Mouse (Mus musculus): ENCODE measurements around the gene Ppp2r3a.

Gene Ppp2r3a

GRCm38 (mm10) chr9:101159431-101159830 lies 92.2 kb downstream of the Ppp2r3a start:
- CTCF ChIA-PET: interaction anchor here (0.6 to 0.7 kb wide), 2 partner anchors 331 to 847 kb away, joined by 4 read pairs; no protein-coding TSS in a partner anchor

GRCm38 (mm10) chr9:101152872-101153271 lies 98.7 kb downstream of the Ppp2r3a start:
- CTCF ChIA-PET: no interaction called here

GRCm38 (mm10) chr9:101143635-101144034 lies 108.0 kb downstream of the Ppp2r3a start:
- CTCF ChIA-PET: no interaction called here

- CTCF ChIA-PET: no interaction called here
Observed at GRCm38 (mm10) chr9:101114182-101114884, 137.3 kb downstream of the Ppp2r3a start.

GRCm38 (mm10) chr9:101113317-101113716 lies 138.3 kb downstream of the Ppp2r3a start:
- CTCF ChIA-PET: interaction anchor here (0.6 kb wide), 2 partner anchors 10 to 113 kb away, joined by 3 to 4 read pairs; no protein-coding TSS in a partner anchor

GRCm38 (mm10) chr9:101110013-101110412 lies 141.6 kb downstream of the Ppp2r3a start:
- CTCF ChIA-PET: no interaction called here

- CTCF ChIA-PET: no interaction called here
Observed at GRCm38 (mm10) chr9:101107386-101107785, 144.2 kb downstream of the Ppp2r3a start.

GRCm38 (mm10) chr9:101105735-101106134 lies 145.9 kb downstream of the Ppp2r3a start:
- CTCF ChIA-PET: no interaction called here

GRCm38 (mm10) chr9:101104931-101105330 lies 146.7 kb downstream of the Ppp2r3a start:
- CTCF ChIA-PET: no interaction called here

- CTCF ChIA-PET: no interaction called here
Observed at GRCm38 (mm10) chr9:101102288-101102687, 149.3 kb downstream of the Ppp2r3a start.

- CTCF ChIA-PET: no interaction called here
Observed at GRCm38 (mm10) chr9:101101547-101101946, 150.0 kb downstream of the Ppp2r3a start.

GRCm38 (mm10) chr9:101100163-101100562 lies 151.4 kb downstream of the Ppp2r3a start:
- CTCF ChIA-PET: interaction anchor here (0.6 kb wide), 1 partner anchor 11 kb away, joined by 3 read pairs; no protein-coding TSS in a partner anchor

GRCm38 (mm10) chr9:101099445-101099844 lies 152.2 kb downstream of the Ppp2r3a start:
- CTCF ChIA-PET: no interaction called here

GRCm38 (mm10) chr9:101097542-101097941 lies 154.1 kb downstream of the Ppp2r3a start:
- CTCF ChIA-PET: no interaction called here

- CTCF ChIA-PET: no interaction called here
Observed at GRCm38 (mm10) chr9:101096461-101096860, 155.1 kb downstream of the Ppp2r3a start.

- CTCF ChIA-PET: no interaction called here
Observed at GRCm38 (mm10) chr9:101095425-101095824, 156.2 kb downstream of the Ppp2r3a start.

GRCm38 (mm10) chr9:101083728-101084127 lies 167.9 kb downstream of the Ppp2r3a start:
- CTCF ChIA-PET: no interaction called here

- CTCF ChIA-PET: no interaction called here
Observed at GRCm38 (mm10) chr9:101080046-101080685, 171.4 kb downstream of the Ppp2r3a start.

- CTCF ChIA-PET: no interaction called here
Observed at GRCm38 (mm10) chr9:101078579-101078978, 173.0 kb downstream of the Ppp2r3a start.

GRCm38 (mm10) chr9:101077486-101077885 lies 174.1 kb downstream of the Ppp2r3a start:
- CTCF ChIA-PET: interaction anchor here (0.7 kb wide), 1 partner anchor 17 kb away, joined by 3 read pairs; no protein-coding TSS in a partner anchor

- CTCF ChIA-PET: interaction anchor here (0.6 kb wide), 1 partner anchor 122 kb away, joined by 6 read pairs; no protein-coding TSS in a partner anchor
Observed at GRCm38 (mm10) chr9:101076095-101076875, 175.3 kb downstream of the Ppp2r3a start.

- CTCF ChIA-PET: interaction anchor here (0.6 kb wide), 1 partner anchor 123 kb away, joined by 6 read pairs; no protein-coding TSS in a partner anchor
Observed at GRCm38 (mm10) chr9:101075694-101076093, 175.9 kb downstream of the Ppp2r3a start.

All from spleen, embryonic (tissue).